Mouse (Mus musculus) heart, adult 11 months (tissue): ENCODE measurements around the gene Gm14412.
"Not testable (repeated sequence)": the region's sequence is repeated elsewhere in the genome, so short reads cannot be mapped to it uniquely, and the experiment has no call there.

Source experiments
- DNase-seq: peaks from one replicate; pipeline ENCODE4 v3.0.0; 2022

Gm14412 gene

DNA sequence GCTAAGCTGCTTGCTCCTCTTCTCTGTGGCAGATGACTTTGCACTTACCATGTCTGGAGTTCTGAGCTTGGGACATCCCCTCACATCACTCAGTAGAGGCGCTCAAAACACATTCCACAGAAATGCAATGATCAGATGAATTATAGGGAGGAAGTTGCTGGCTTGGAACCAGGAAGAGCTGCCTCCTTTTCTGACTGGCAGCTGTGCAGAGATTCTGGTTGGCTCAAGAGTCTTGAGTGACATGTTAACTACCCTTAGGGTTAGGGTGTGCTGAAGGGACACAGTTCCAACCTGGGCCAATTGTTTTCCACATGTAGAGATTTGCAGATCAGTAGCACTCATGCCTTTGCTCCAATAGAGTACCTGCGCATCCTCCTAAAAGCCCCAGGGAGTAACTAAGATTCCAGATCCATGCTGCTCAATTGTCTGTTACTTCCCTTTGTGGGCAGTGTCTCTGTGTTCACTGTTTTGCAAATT lies at the start of gene Gm14412:
Gene Gm14412, minus strand, starts transcription at position 51 of the 477 bp plus-strand sequence.
- DNase-seq: peak; percentile 79

DNA sequence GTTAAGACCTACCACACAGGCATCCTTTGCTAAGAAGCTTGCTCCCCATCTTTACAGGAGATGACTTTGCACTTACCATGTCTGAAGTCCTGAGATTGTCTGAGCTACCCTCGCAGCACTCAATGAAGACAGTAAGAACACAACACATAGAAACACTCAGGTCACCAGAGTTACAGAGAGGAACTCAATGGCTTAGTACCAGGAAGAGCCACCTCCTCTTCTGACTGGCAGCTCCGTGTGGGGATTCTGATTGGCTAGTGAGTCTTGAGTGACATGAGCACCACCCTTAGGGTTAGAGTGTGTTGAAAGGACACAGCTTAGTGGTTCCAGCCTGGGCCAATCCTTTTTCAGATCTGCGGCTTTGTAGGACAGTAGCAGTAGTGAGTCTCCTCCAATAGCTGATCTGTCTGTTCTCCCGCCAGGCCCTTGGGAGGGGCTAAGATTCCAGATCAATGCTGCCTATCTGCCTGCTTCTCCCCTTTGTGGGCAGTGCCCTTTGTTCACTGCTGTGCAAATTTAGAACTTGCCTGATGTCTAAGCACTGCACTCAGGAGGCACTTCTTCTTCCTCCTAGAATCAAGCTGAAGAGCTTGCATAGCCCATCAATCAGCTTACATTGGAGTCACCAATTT lies 5.7 kb upstream of the Gm14412 start:
- DNase-seq: peak; percentile 89

DNA sequence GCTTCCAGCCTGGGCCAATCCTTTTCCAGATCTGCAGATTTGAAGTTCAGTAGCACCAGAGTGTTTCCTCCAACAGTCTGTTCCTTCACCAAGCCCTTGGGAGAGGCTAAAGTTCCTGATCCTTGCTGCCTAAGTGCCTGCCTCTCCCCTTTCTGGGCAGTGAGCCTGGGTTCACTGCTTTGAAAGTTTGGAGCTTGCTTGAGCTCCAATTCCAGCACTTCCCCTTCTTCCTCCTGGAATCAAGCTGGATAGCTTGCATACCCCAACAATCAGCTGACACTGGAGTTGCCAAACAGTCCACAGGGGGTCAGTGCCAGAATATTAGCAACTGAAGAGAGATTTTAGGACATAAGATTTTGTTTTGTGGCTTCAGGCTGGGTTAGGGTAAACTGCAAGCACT lies 2.7 kb downstream of the Gm14412 start:
- peak; percentile 98 for DNase-seq

DNA sequence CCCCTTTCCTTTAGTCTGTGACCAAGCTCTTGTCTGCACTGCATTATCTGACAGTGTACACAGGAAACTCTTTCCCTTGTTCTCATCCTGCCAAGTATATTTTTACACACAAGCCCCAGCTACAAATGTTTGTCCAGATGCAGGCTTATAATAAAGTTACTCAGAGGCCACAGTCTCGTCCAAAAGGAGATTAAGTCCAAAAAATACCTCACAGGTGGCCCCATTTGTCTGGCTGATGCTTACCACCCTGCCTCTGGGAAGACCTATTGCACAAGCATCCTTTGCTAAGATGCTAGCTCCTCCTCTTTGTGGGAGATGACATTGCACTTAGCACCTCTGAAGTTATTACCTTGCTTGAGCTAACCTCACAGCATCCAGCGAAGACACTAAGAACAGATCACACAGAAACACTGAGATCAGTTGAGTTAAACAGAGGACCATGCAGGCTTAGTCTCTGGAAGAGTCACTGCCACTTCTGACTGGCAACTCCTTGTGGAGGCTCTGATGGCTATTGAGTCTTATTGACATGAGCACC lies 3.3 kb downstream of the Gm14412 start:
- DNase-seq: peak; percentile 96

DNA sequence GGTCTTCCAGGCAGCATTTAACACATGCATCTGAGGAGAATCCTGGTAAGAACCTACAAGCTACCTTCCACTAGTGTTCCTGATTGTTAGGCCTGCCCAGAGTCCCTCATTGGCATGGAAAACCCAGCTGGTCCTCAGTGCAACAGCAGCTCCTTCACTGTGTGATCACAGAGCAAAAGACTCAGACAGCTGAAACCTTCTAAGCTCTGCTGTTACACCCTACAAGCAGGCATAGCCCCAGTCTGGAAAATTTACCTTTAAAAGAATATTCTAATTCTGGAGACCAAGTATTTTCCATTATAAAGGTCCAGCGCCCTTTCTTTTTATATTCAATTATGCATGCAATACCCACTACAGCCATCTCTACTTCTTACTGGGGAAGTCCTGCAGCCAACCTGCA lies 5.1 kb downstream of the Gm14412 start:
- peak; percentile 73 for DNase-seq

DNA sequence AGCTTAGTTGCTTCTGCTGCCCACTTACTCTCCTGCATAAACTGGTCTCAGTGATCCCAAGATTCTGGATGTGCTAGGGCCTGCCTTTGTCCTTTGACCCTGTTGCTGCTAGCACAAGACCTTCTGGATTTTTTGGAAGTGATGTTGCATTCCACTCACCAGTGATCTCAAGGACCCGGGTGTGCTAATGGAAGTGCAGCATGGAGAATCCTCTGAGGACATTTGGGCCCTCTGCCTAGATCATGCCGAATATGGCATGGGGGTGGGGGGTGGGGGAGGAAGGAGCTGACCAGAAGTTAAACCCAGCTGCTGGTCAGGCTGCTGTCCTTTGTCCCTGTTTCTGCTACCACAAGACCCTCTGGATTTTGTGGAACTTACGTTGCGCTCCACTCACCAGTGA lies 14.5 kb downstream of the Gm14412 start:
- peak; percentile 92 for DNase-seq

DNA sequence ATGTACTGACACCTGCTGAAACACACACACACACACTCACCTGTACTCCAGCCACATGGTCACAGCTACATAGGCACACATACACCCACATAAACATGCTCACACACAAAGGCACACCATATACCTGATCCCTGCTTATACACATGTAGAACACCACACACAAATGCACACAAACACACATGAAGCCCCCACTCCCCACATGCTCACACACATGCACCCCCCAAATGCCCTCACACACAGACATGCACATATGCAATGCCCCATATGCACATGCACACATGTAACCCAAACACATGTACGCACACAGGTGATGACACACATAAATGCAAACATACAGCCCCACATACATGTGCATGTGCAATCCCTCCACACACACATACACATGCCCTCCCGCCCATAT lies 19.1 kb downstream of the Gm14412 start:
- DNase-seq: peak; percentile 80

DNA sequence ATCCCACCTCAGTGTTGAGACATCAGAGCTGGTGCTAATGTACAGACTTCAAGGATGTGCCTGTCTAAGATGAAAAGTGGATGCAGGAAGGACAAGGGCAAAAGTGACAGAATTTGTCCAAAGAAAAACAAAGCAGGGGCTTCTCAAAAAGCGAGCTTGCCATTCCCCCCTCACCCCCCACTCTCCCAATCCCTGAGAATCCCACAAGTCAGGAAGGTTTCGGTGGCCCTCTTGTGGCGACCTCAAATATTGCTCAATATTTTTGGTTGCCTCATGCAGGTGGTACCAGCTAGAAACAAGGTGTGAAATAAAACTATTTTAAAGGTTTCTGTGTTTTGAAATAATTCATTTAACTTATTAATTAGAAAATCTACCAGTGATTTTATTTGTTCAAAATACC lies 40.4 kb downstream of the Gm14412 start:
- peak; percentile 70 for DNase-seq

DNA sequence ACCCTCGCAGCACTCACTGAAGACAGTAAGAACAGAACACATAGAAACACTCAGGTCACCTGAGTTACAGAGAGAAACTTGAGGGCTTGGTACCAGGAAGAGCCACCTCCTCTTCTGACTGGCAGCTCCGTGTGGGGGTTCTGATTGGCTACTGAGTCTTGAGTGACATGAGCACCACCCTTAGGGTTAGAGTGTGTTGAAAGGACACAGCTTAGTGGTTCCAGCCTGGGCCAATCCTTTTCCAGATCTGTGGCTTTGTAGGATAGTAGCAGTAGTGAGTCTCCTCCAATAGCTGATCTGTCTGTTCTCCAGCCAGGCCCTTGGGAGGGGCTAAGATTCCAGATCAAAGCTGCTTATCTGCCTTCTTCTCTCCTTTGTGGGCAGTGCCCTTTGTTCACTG lies 46.4 kb downstream of the Gm14412 start:
- DNase-seq: peak; percentile 88

DNA sequence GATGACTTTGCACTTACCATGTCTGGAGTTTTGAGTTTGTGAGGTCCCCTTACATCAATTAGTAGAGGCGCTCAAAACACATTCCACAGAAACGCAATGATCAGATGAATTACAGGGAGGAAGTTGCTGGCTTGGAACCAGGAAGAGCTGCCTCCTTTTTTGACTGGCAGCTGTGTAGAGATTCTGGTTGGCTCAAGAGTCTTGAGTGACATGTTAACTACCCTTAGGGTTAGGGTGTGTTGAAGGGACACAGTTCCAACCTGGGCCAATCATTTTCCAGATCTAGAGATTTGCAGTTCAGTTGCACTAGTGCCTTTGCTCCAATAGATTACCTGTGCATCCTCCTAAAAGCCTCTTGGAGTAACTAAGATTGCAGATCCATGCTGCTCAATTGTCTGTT lies 51.9 kb downstream of the Gm14412 start:
- peak; percentile 79 for DNase-seq

DNA sequence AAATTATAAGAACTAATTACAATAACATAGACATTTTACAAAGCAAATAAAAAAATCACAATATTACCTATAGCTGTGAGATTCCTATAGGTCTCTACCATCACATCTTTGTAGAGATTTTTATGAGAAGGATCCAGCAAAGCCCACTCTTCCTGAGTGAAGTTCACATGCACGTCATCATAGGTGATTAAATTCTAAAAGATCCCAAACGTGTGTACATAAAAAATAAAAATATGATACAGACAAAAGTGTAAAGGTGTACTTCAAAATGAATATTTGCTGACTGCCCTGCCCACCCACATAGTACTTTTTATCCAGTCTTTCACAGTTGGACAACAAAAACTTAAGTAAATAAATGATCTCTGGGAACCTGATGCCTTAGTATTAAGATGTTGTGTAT lies 57.2 kb downstream of the Gm14412 start, which contains the start of gene Gm14409:
Gene Gm14409, minus strand, starts transcription at position 101 of the 400 bp plus-strand sequence.
- not testable (repeated sequence) for DNase-seq
